Mouse (Mus musculus): ENCODE results near the gene Lpp.

DNA sequence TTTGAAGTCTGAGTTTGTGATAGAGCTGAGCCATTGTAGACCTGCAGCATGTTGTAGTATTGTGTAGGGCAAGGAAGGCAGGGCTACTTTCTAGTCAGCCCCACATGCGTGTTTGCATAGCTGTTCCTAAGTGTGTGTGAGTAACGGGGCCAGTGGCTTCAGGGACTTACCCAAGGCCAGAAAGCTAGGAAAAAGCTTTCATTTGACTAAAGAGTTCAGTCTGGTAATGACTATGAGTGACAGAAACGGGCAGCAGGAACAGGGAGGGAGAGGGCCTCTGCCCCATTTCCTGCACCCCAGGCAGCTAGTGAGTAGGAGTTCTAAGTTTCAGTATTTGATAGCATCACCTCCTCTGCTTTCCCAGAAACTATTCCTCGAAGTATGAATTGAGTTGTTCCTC is 113.4 kb downstream of the Lpp start:
- TF ChIP-seq CTCF (IDR thresholded peaks at IDR 0.05; ENCODE audit: control insufficient read depth, insufficient read depth, low read length) (no peak), POLR2A (IDR thresholded peaks at IDR 0.05; ENCODE audit: borderline replicate concordance, control insufficient read depth, low read depth, low read length) (no peak)
